Mouse (Mus musculus) gastrocnemius, adult 2 months (tissue): ENCODE measurements at regions not wholly inside any gene's neighbourhood (a gene's known extent, or its start where the extent isn't known, plus 50 kb on each side); places are given as distances from the start of the nearest gene placed in this dataset.

Experiments used
- DNase-seq: peaks from one replicate; pipeline ENCODE4 v3.0.0; 2022
- H3K27ac ChIP-seq: fragments of 200-600 bp; 2 replicates; pipeline ENCODE4 v1.8.1; 2022; ENCODE audit warnings: mild to moderate bottlenecking
- H3K4me3 ChIP-seq: fragments of 200-600 bp; 2 replicates; pipeline ENCODE4 v1.8.1; 2022; ENCODE audit warnings: mild to moderate bottlenecking, moderate library complexity
- CTCF ChIP-seq: fragments of 200-600 bp; IDR thresholded peaks from 2 replicates; pipeline ENCODE4 v1.8.1; 2022; ENCODE audit warnings: antibody characterized with exemption, mild to moderate bottlenecking, moderate library complexity
- intact Hi-C: fragments of 180-260 bp; cut with DNase I; formaldehyde crosslinking; loops from one replicate; pipeline ENCODE4 v1.15.1; 2025

DNA sequence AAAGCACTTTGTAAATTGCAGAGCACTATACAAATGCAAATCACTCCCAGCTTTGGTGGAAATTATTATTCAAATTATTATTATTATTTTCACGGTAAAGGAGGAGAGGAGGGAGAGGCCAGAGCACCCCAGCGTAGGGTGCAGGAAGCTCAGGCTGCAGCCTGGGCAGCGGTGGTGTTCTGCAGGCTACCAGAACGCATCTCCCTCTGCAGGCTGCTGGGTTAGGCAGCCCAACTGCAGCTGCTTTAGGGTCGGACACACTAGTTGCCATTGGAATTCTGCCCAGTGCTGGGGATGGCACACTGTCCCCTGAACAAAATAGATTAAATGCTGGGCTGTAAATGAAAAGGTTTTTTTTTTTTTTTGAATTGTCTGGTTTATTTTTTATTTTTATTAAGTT, 189.7 kb upstream of the 4931429L15Rik start:
- intact Hi-C loops = no loop called here
- H3K27ac ChIP-seq = no peak overlapping the region
- no peak for DNase-seq
- no peak for TF ChIP-seq CTCF
- no peak overlapping the region for H3K4me3 ChIP-seq

DNA sequence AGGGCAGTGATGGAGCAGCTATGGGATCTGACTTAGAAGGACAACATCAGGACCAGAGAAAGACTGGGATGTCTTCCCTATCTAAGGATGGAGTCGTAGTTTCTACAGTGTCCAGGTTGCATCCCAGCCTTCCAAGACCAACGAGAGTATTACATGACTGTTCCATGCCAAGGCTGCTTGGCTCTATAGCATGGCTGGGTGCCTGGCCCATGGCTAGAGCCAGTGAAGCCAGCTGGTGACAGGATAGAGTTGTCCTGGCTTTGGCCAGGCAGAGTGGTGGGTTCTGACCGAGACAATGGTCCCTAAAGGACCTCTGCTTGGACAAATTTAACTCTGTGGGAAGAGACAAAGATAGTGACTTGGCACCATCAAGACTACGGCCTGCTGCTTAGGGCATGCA, 187.2 kb upstream of the 4931429L15Rik start:
- intact Hi-C loops = no loop called here
- no peak overlapping the region for H3K27ac ChIP-seq
- TF ChIP-seq CTCF = no peak
- DNase-seq = no peak
- no peak overlapping the region for H3K4me3 ChIP-seq

DNA sequence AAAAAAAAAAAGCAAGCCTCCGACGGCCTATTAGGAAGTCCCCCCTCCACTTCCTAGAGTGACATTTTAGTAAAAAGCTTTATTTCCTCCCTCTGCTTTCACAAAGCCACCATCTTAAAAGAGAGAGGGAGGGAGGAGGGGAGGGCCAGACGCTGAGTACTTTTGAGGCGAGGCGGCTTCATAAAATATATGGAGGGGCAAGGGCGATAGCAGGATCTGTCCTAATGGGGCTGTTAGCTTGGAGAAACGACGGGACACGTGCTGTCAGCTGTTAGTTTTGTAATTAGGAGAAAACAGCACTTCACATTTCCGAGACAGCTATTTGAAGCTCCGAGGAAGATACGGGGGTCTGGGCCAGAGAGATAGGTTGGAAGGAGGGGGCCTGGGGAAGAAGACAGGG, 184.8 kb upstream of the 4931429L15Rik start:
- H3K27ac ChIP-seq = no peak overlapping the region
- H3K4me3 ChIP-seq = no peak overlapping the region
- no peak for TF ChIP-seq CTCF
- no peak for DNase-seq
- intact Hi-C loops = no loop called here

DNA sequence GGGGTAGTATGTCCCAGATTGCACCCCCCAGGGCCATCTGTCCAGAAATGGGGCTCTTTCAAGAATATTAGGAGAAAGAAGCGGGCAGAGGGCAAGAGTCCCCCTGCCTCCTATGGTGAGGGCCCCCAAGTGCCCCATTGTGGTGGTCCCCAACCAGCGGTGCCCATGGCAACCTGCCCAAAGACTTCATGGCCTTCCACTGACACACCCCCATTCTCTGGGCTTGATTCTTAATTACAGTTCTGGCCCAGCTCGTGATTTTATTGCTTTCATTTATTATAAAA, 184.3 kb upstream of the 4931429L15Rik start:
- intact Hi-C loops = no loop called here
- no peak overlapping the region for H3K4me3 ChIP-seq
- no peak for DNase-seq
- no peak overlapping the region for H3K27ac ChIP-seq
- TF ChIP-seq CTCF = no peak

DNA sequence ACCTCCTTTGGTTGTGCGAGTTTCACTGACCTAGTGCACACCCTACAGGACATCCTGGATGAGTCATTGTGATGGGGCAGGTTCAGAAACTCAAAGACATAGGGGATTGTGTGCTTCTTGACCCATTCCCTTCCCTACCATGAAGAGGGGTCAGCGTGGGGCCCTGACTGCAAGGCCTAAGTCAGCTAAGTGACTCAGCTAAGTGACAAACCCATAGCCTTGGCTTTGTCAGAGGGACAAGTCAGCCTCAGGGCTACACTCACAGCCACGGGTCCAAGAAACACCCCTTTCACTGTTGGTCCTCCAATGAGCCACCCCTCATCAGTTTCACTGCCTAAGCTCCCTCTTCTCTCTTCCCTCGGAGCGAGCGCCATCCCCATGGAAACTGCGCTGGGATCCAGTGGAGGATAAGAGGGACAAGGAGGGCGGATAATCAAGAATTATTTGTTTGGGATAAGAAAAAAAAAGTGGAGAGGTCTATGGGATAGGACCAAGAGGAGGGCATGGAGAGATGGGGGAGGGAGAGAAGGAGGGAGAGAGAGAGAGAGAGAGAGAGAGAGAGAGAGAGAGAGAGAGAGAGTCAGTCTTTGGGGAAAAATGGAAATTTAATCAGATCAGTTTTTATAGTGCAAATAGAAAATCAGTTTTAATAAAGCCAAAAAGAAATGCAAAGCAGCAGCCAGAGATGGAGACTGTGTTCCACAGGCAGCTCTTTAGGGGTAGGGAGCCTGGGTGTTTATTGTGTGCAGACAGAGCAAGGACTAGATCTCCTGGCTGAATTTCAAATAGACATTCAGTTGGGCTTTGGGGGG, 183.7 kb upstream of the 4931429L15Rik start:
- TF ChIP-seq CTCF = no peak
- Histone ChIP-seq H3K27ac (no peak overlapping the region), H3K4me3 (no peak overlapping the region)
- intact Hi-C loops = no loop called here
- DNase-seq = no peak

DNA sequence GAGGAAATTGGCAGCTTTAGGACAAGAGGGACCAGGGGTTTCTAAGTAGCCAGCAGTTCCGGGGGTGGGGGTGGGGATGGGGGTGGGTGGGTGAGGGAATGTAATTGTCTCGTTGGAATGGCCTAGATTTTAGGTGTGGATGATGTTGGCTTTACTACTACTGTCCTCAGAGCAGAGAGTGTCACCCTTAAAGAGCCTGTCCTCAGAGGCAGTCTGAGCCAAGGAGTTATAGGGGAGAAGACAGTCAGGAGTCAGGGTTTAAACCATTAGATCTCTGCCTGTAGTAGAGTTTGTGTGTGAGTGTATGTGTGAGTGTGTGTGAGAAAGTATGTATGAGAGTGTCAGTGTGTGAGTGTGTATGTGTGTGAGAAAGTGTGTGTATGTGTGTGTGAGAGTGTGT, 179.6 kb upstream of the 4931429L15Rik start:
- Histone ChIP-seq H3K27ac (no peak overlapping the region), H3K4me3 (no peak overlapping the region)
- no peak for DNase-seq
- TF ChIP-seq CTCF = no peak
- intact Hi-C loops = no loop called here

DNA sequence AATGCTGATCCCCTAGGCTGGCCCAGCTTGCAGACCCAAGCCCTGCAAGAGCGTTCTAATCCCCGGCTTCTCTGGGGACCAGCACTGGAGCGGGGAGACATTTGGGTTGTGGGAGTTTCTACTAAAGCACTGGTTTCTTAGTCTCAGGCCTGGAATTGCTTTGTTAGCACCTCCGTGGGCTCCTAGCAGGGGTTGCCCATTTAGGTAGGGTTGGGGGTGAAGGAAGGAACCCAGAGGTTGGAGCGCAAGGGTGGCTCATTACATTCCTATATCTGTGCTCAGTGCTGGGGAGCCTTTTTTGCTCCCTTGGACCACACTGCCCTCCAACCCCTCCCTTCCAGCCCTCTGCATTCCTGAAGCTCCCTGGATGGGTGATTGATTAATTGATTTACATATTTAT, 179.1 kb upstream of the 4931429L15Rik start:
- intact Hi-C loops = no loop called here
- TF ChIP-seq CTCF = no peak
- Histone ChIP-seq H3K4me3 (no peak overlapping the region), H3K27ac (no peak overlapping the region)
- no peak for DNase-seq

DNA sequence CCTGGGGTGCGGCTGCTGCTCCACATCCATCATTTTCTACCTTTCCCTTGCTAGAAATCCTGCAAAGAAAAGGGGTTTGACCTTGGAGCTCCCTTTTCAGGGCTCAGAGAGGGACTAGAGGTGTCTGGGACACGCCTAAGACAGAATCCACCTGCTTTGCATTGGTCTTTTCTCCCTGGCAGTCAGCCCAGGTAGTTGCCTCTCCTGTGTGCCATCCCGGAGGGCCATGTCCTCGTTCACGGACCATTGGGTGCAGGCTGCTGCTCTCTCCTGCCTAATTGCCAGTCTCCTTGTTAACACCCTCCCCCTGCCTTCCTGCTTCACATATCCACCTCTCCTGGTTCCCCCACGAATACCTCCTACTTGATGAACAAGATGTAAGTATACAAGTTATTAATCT, 175.5 kb upstream of the 4931429L15Rik start:
- DNase-seq = no peak

DNA sequence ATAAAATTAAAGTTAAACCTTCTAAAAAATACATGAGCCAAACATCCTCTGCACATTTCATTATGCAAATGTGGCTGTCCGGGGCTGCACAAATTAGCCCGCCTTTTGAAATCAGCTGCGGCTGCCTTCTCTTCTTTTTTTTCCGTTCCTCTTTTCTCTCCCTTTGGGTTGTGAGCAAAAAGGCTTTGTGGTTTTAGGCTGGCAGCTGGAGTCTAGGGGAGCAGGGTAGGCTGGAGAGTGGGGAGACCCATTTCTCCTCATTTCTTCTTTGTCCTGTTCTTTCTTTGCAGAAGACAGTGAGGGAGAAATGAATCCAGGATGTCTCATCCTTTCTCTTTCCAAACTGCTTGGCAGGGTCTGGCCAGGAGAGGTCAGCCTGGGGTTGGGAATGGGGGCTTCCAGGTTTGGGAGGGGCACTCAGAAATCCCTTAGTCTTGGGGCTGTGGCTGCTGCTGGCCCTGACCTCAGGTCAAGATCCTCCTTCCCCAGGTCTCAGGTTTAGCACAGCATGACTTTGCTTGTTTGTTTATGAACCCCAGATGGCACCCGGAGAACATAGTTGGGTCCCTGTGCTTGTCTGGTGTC, 163.2 kb upstream of the 4931429L15Rik start:
- Histone ChIP-seq H3K4me3 (no peak overlapping the region), H3K27ac (no peak overlapping the region)
- intact Hi-C loops = no loop called here
- no peak for TF ChIP-seq CTCF
- no peak for DNase-seq

More for the DNA sequence above, 175.5 kb upstream of the 4931429L15Rik start:
- TF ChIP-seq CTCF = no peak
- intact Hi-C loops = no loop called here
- Histone ChIP-seq H3K4me3 (no peak overlapping the region), H3K27ac (no peak overlapping the region)

DNA sequence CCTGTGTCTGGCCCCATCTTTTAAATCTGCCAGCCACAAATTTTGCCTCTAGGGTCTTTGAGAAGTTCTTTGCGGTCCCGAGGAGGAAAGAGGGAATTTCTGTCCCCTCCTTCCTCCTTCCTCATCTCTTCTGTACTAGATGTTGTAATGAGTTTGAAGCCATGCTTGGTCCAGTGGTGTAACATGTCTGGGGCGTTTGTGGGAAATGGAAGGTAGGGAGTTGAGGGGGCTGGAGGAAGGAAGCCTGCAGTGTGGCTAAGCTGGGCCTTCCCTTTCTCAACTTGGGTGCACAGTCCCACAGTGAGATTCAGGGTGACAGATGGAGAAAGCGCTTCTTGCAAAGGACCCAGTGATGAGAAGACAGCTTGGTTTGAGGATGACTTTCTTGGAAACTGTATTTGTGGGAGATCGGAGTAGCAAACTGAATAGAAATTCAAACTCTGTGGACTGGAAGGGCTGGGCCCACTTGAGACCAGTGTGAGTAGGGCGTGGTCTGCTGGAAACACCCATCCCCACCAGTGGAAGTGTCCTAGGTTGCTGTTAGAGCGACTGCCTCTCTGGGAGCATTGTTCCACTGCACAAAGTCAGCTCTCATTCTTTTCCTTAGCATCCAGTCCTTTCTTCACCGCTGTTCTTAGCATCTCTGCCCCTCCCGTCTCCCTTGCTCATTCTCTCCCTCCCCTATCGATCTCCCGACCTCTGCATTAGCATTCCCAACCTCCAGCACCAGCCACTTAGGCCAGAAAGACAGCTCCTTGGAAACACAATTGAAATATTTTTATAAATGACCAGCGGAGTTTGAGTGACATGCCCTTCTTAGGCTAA, 162.5 kb upstream of the 4931429L15Rik start:
- no peak for TF ChIP-seq CTCF
- no peak for DNase-seq
- intact Hi-C loops = no loop called here
- Histone ChIP-seq H3K4me3 (no peak overlapping the region), H3K27ac (no peak overlapping the region)

DNA sequence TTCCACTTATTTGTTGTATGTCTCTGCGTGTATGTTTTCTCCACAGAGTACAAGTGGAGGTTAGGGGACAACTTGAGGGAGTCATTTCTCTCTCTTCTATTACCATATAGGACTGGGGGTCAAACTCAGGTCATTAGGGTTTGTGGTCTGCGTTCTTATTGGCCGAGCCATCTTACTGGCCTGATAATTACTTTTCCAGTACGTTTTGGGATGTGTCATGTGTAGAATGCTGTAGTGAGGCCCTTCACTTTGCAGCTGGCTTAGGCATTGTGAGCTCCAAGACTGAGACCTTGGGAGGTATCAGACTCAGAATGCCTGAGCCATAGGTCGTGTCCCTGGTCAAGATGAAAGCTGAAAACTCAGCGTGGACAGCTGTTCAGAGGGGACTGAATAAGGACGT, 161.7 kb upstream of the 4931429L15Rik start:
- TF ChIP-seq CTCF = no peak
- no peak overlapping the region for H3K4me3 ChIP-seq
- no peak for DNase-seq
- H3K27ac ChIP-seq = no peak overlapping the region
- intact Hi-C loops = no loop called here

DNA sequence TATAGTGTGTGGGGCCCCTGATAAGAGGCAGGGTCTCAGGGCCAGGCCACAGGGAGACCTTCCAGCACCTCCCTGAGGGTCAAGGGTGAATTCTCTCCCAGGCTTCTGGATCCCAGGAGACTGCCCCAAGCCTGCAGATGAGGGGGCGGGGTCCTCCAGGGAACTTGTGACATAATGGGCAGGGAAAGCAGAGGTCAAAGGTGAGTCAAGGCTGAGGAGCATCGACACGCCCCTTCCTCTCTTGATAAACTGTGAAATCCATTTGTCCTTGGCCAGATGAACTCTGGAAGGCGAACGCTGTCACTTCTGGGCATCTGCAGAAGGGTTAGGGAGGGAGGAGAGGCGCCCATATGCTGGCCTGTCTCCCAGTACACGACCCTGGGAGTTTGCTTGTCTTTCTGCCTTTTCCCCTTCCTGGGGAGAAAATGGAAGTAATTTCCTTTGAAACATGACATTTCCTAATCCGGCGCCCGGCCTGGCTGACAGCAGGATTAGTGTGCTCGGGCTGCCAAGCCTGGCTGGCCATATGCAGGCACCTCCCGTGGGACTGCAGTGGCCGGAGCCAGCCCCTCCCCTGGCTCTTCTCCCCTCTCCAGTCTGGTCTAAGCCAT, 160.4 kb upstream of the 4931429L15Rik start:
- no peak for DNase-seq
- H3K27ac ChIP-seq = no peak overlapping the region
- intact Hi-C loops = no loop called here
- no peak overlapping the region for H3K4me3 ChIP-seq
- no peak for TF ChIP-seq CTCF

DNA sequence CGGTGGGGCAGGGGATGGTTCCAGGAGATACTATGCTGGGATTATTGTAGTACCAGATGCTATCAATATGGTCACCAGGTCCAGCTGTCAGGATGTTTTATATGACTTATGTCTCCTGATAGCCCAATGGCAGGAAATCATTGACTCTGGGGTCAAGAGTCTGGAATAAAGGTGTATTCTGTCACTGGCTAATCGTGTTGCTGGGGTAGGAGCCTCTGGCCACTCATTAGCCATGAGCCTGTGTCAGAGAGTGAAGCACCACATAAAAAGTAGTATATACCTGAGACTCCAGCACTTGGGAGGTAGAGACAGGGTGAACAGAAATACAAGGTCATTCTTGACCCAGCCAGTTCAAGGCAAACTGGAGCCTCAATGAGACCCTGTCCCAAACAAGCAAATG, 158.8 kb upstream of the 4931429L15Rik start:
- Histone ChIP-seq H3K27ac (no peak overlapping the region), H3K4me3 (no peak overlapping the region)
- intact Hi-C loops = no loop called here
- no peak for DNase-seq
- no peak for TF ChIP-seq CTCF
